Mouse (Mus musculus): ENCODE data around the gene Olfr1441. TPM values are rescaled to one million over a fixed set of nuclear protein-coding genes. Genes with fewer than 3 reads are reported as not detected.

The Olfr1441 gene
- polyA plus RNA-seq, 1 experiment from 2014 or later: not detected

- H3K9me3 ChIP-seq (ENCODE audit: low read length): no peaks in the 10 kb centered on the region
- H3K4me2 ChIP-seq (replicated peaks; ENCODE audit: low read depth, low read length): no peak within 1 kb of the TSS
- H3K27ac ChIP-seq (ENCODE audit: low read length): peak within 1 kb of the TSS; percentile 32; the same call in 1 of the 2 replicates
- no peak within 1 kb of the TSS for H3K9ac ChIP-seq (replicated peaks; ENCODE audit: low read depth)
- TF ChIP-seq CTCF (IDR thresholded peaks at IDR 0.05) (no peak), EP300 (IDR thresholded peaks at IDR 0.05) (no peak)
- H3K4me3 ChIP-seq (ENCODE audit: low read depth, low read length): no peak within 1 kb of the TSS
- 75% methylated on average over 11 of the region's 11 CpGs for WGBS
- H3K4me1 ChIP-seq (ENCODE audit: insufficient read depth, low read depth, low read length): peaks cover 8% of the 10 kb centered on the region; the same call in 1 of the 2 replicates
- no peaks in the 10 kb centered on the region for H3K36me3 ChIP-seq (ENCODE audit: insufficient read depth, low read length)
- DNase-seq (ENCODE audit: low spot score) (no peak), ATAC-seq (no peak)
- H3K27me3 ChIP-seq (replicated peaks; ENCODE audit: insufficient read depth, low read length): no peaks in the 10 kb centered on the region
These were observed 43.3 kb downstream of the Olfr1441 start, which contains the start of gene Mpeg1 for GRCm38 (mm10) chr19:12460282-12461249. Gene Mpeg1 (plus strand): TSS chr19:12460779.

- Histone ChIP-seq H3K4me2 (replicated peaks; ENCODE audit: low read depth, low read length) (no peak overlapping the region), H3K4me1 (ENCODE audit: insufficient read depth, low read depth, low read length) (peaks cover 8% of the 10 kb centered on the region; the same call in 1 of the 2 replicates), H3K36me3 (ENCODE audit: insufficient read depth, low read length) (no peaks in the 10 kb centered on the region), H3K9me3 (ENCODE audit: low read length) (no peaks in the 10 kb centered on the region), H3K27ac (ENCODE audit: low read length) (peak overlapping the region; percentile 86), H3K9ac (replicated peaks; ENCODE audit: low read depth) (no peak overlapping the region), H3K4me3 (ENCODE audit: low read depth, low read length) (no peak overlapping the region), H3K27me3 (replicated peaks; ENCODE audit: insufficient read depth, low read length) (no peaks in the 10 kb centered on the region)
- no peak for TF ChIP-seq CTCF (IDR thresholded peaks at IDR 0.05)
- TF ChIP-seq EP300 (IDR thresholded peaks at IDR 0.05): no peak
- no peak for DNase-seq (ENCODE audit: low spot score)
- 64% methylated on average over 7 of the region's 7 CpGs for WGBS
- peak; percentile 20; the same call in 1 of the 2 replicates for ATAC-seq
These were observed 45.9 kb downstream of the Olfr1441 start for GRCm38 (mm10) chr19:12462851-12463721.

GRCm38 (mm10) chr19:12463722-12464035 lies 46.4 kb downstream of the Olfr1441 start:
- ATAC-seq: peak; percentile 88
- Histone ChIP-seq H3K9ac (replicated peaks; ENCODE audit: low read depth) (no peak overlapping the region), H3K27ac (ENCODE audit: low read length) (peak overlapping the region; percentile 86), H3K4me1 (ENCODE audit: insufficient read depth, low read depth, low read length) (peaks cover 8% of the 10 kb centered on the region; the same call in 1 of the 2 replicates), H3K27me3 (replicated peaks; ENCODE audit: insufficient read depth, low read length) (no peaks in the 10 kb centered on the region), H3K4me2 (replicated peaks; ENCODE audit: low read depth, low read length) (no peak overlapping the region), H3K36me3 (ENCODE audit: insufficient read depth, low read length) (no peaks in the 10 kb centered on the region), H3K9me3 (ENCODE audit: low read length) (no peaks in the 10 kb centered on the region), H3K4me3 (ENCODE audit: low read depth, low read length) (no peak overlapping the region)
- peak; percentile 97 for DNase-seq (ENCODE audit: low spot score)
- WGBS: 4% methylated on average over 1 of the region's 1 CpGs
- no peak for TF ChIP-seq CTCF (IDR thresholded peaks at IDR 0.05)
- TF ChIP-seq EP300 (IDR thresholded peaks at IDR 0.05): peak; percentile 76

GRCm38 (mm10) chr19:12464127-12464526 lies 46.9 kb downstream of the Olfr1441 start:
- Histone ChIP-seq H3K4me1 (ENCODE audit: insufficient read depth, low read depth, low read length) (peaks cover 8% of the 10 kb centered on the region; the same call in 1 of the 2 replicates), H3K9ac (replicated peaks; ENCODE audit: low read depth) (no peak overlapping the region), H3K36me3 (ENCODE audit: insufficient read depth, low read length) (no peaks in the 10 kb centered on the region), H3K27me3 (replicated peaks; ENCODE audit: insufficient read depth, low read length) (no peaks in the 10 kb centered on the region), H3K27ac (ENCODE audit: low read length) (peak overlapping the region; percentile 86), H3K4me3 (ENCODE audit: low read depth, low read length) (no peak overlapping the region), H3K9me3 (ENCODE audit: low read length) (no peaks in the 10 kb centered on the region), H3K4me2 (replicated peaks; ENCODE audit: low read depth, low read length) (no peak overlapping the region)
- 41% methylated on average over 5 of the region's 5 CpGs for WGBS
- DNase-seq (ENCODE audit: low spot score) (peak; percentile 64), ATAC-seq (peak; percentile 32)
- TF ChIP-seq CTCF (IDR thresholded peaks at IDR 0.05) (no peak), EP300 (IDR thresholded peaks at IDR 0.05) (no peak)

GRCm38 (mm10) chr19:12464674-12465073 lies 47.4 kb downstream of the Olfr1441 start:
- H3K9me3 ChIP-seq (ENCODE audit: low read length): no peaks in the 10 kb centered on the region
- peak; percentile 79 for TF ChIP-seq EP300 (IDR thresholded peaks at IDR 0.05)
- TF ChIP-seq CTCF (IDR thresholded peaks at IDR 0.05): no peak
- no peaks in the 10 kb centered on the region for H3K36me3 ChIP-seq (ENCODE audit: insufficient read depth, low read length)
- no peak overlapping the region for H3K4me2 ChIP-seq (replicated peaks; ENCODE audit: low read depth, low read length)
- DNase-seq (ENCODE audit: low spot score): peak; percentile 89
- H3K27me3 ChIP-seq (replicated peaks; ENCODE audit: insufficient read depth, low read length): no peaks in the 10 kb centered on the region
- ATAC-seq: peak; percentile 54
- peak overlapping the region; percentile 86 for H3K27ac ChIP-seq (ENCODE audit: low read length)
- H3K4me3 ChIP-seq (ENCODE audit: low read depth, low read length): no peak overlapping the region
- H3K9ac ChIP-seq (replicated peaks; ENCODE audit: low read depth): no peak overlapping the region
- peaks cover 8% of the 10 kb centered on the region; the same call in 1 of the 2 replicates for H3K4me1 ChIP-seq (ENCODE audit: insufficient read depth, low read depth, low read length)
- WGBS: 47% methylated on average over 4 of the region's 4 CpGs

Data from lung, postnatal 0 days (tissue).